Mouse (Mus musculus) embryonic facial prominence, embryonic 12.5 days (tissue): Measurements from ENCODE around the gene Enpp6. TPM values are rescaled to one million over a fixed set of nuclear protein-coding genes. Genes with fewer than 3 reads are reported as not detected.
A peak's percentile ranks its signal among the peaks of the same experiment; 100 is the strongest.

Experiments used
- ATAC-seq: fragments of 200-750 bp; cut with Nextera tagmentation; 2 replicates; pipeline ENCODE4 v1.8.0; 2017; ENCODE audit not compliant: insufficient number of reproducible peaks, insufficient read depth, low FRiP score, low TSS enrichment
- H3K27ac ChIP-seq: fragments of 300-500 bp; sonication (generic); 2 replicates; pipeline ENCODE4 v1.5.1; 2016; ENCODE audit warnings: mild to moderate bottlenecking
- H3K27me3 ChIP-seq: fragments of 300-500 bp; sonication (generic); 2 replicates; pipeline ENCODE4 v1.6.1; 2016; ENCODE audit warnings: mild to moderate bottlenecking, moderate library complexity
- H3K36me3 ChIP-seq: fragments of 300-500 bp; sonication (generic); 2 replicates; pipeline ENCODE4 v1.6.1; 2016; ENCODE audit warnings: mild to moderate bottlenecking
- H3K4me1 ChIP-seq: fragments of 300-500 bp; sonication (generic); 2 replicates; pipeline ENCODE4 v1.6.1; 2016
- H3K4me2 ChIP-seq: fragments of 300-500 bp; sonication (generic); replicated peaks from 2 replicates; pipeline ENCODE4 v1.6.1; 2016; ENCODE audit warnings: mild to moderate bottlenecking, moderate library complexity
- H3K4me3 ChIP-seq: fragments of 300-500 bp; sonication (generic); 2 replicates; pipeline ENCODE4 v1.5.1; 2016; ENCODE audit warnings: mild to moderate bottlenecking
- H3K9ac ChIP-seq: fragments of 300-500 bp; sonication (generic); 2 replicates; pipeline ENCODE4 v1.6.1; 2016; ENCODE audit warnings: mild to moderate bottlenecking, moderate library complexity
- H3K9me3 ChIP-seq: fragments of 300-500 bp; sonication (generic); 2 replicates; pipeline ENCODE4 v1.6.1; 2016; ENCODE audit warnings: mild to moderate bottlenecking, moderate library complexity
- WGBS: fragments of 180-500 bp; shearing (Covaris S2); methylation state at CpG from one replicate; pipeline ENCODE4 v1.1.7; 2016; 5-methylcytosine and 5-hydroxymethylcytosine counted together
- polyA plus RNA-seq: library from polyadenylated mRNA; unstranded; fragments of >200 nt; fragmentation: Nextera tagmentation; extraction: Ambion mirVana; gene quantifications from 2 replicates; pipeline ENCODE4 v1.2.1, GENCODE M21; 2016

The Enpp6 gene
- polyA plus RNA-seq, 1 experiment from 2014 or later: 0.46 TPM

DNA sequence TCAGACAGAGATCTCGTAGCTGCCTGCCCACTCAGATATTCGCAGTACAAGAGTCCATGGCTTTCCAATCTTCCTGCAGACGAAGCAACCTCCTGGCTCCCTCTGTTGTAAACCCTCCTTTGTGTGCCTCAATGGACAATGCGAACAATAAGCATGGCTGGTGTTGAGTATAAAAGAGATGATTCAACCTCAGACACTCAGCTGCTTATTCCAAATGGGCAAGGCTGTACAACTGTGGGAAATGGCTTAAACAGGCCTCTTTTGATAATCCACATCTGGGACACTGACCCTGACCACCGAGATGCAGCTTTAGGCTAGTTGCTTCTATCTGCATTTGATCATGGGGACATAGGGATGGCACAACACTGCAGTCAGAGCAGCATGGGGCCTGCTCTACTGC, 19.0 kb downstream of the Enpp6 start:
- Histone ChIP-seq H3K9ac (no peak overlapping the region), H3K4me1 (0 out of 2 replicates have a peak, but pooled peaks cover 3% of the 10 kb centered on the region), H3K4me2 (no peak overlapping the region), H3K9me3 (no peaks in the 10 kb centered on the region), H3K27me3 (no peaks in the 10 kb centered on the region), H3K36me3 (no peaks in the 10 kb centered on the region), H3K4me3 (no peak overlapping the region), H3K27ac (no peak overlapping the region)
- 79% methylated on average over 5 of the region's 5 CpGs for WGBS
- ATAC-seq: no peak

GRCm38 (mm10) chr8:47006785-47007184, 20.1 kb downstream of the Enpp6 start:
- Histone ChIP-seq H3K27ac (no peak overlapping the region), H3K9ac (no peak overlapping the region), H3K36me3 (no peaks in the 10 kb centered on the region), H3K4me2 (no peak overlapping the region), H3K4me1 (0 out of 2 replicates have a peak, but pooled peaks cover 3% of the 10 kb centered on the region), H3K9me3 (no peaks in the 10 kb centered on the region), H3K4me3 (no peak overlapping the region), H3K27me3 (no peaks in the 10 kb centered on the region)
- no peak for ATAC-seq
- 47% methylated on average over 9 of the region's 9 CpGs for WGBS

GRCm38 (mm10) chr8:47008220-47008773, 21.6 kb downstream of the Enpp6 start:
- 79% methylated on average over 13 of the region's 13 CpGs for WGBS
- ATAC-seq: no peak
- no peak overlapping the region for H3K4me3 ChIP-seq
- no peak overlapping the region for H3K9ac ChIP-seq
- no peak overlapping the region for H3K27ac ChIP-seq
- no peaks in the 10 kb centered on the region for H3K9me3 ChIP-seq
- no peaks in the 10 kb centered on the region for H3K36me3 ChIP-seq
- H3K27me3 ChIP-seq: no peaks in the 10 kb centered on the region
- H3K4me1 ChIP-seq: 0 out of 2 replicates have a peak, but pooled peaks cover 3% of the 10 kb centered on the region
- no peak overlapping the region for H3K4me2 ChIP-seq

DNA sequence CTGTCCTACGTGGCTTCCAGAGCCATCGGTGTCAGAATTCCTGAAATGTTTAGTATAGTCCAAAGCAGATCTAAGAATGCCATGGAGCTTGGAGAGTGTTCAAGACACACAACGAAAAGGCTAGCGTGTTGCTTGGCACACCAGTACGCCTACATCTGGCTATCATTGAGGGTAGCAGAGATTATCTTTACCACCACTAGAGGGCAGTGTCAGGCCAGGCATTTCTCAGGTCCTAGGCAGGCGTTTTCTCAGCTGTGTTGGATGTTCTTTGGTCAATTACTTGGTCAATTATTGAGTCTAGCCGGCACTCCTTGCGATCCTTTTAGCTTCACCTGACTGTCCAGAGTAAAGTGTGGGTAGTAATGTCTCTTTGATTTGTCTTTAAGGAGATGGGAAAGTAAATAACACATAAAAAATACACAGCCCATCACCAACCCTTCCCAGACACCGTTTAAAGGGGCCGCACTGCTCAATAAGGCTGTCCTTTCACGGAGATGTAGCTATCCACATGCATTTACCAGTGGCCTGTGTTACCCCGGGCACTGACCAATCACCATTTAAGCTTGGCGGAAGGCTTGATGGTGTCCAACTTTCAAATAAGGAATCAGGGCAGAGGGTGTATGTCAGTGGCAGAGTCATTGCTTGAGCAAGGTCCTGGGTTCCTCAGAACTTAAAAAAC, 29.7 kb downstream of the Enpp6 start:
- no peak overlapping the region for H3K4me3 ChIP-seq
- H3K9ac ChIP-seq: no peak overlapping the region
- no peak overlapping the region for H3K27ac ChIP-seq
- 39% methylated on average over 13 of the region's 13 CpGs for WGBS
- peak; percentile 65 for ATAC-seq
- H3K36me3 ChIP-seq: no peaks in the 10 kb centered on the region
- H3K4me2 ChIP-seq: no peak overlapping the region
- no peaks in the 10 kb centered on the region for H3K9me3 ChIP-seq
- peaks cover 3% of the 10 kb centered on the region; the same call in 1 of the 2 replicates for H3K4me1 ChIP-seq
- peaks cover 9% of the 10 kb centered on the region for H3K27me3 ChIP-seq

GRCm38 (mm10) chr8:47021135-47021555, 34.5 kb downstream of the Enpp6 start:
- ATAC-seq: no peak
- Histone ChIP-seq H3K9me3 (no peaks in the 10 kb centered on the region), H3K27ac (no peak overlapping the region), H3K4me1 (peaks cover 4% of the 10 kb centered on the region; the same call in 1 of the 2 replicates), H3K27me3 (no peaks in the 10 kb centered on the region; the same call in 1 of the 2 replicates), H3K36me3 (no peaks in the 10 kb centered on the region), H3K4me3 (no peak overlapping the region), H3K9ac (no peak overlapping the region), H3K4me2 (no peak overlapping the region)
- 54% methylated on average over 8 of the region's 8 CpGs for WGBS

DNA sequence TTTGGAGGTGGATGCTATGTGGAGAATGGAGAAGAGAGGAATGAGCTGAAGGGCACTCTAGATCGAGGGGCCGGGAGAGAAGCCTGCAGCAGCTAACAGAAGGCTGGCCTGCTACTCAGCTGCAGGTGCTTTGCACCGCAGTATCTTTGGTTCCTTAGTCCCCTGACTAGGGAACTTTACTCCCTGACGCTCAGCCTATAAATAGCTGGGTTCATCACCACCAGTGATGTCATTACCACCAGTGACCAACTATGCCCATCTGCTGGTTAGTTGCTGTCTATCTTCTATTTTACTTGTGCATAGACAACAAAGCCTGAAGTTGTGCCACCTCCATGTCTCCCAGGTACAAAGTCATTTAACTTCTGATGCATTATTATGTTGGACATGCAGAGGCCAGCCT, 37.9 kb downstream of the Enpp6 start:
- Histone ChIP-seq H3K27me3 (no peaks in the 10 kb centered on the region), H3K36me3 (no peaks in the 10 kb centered on the region), H3K4me2 (no peak overlapping the region), H3K4me3 (no peak overlapping the region), H3K9me3 (no peaks in the 10 kb centered on the region), H3K27ac (no peak overlapping the region), H3K4me1 (peaks cover 4% of the 10 kb centered on the region; the same call in 1 of the 2 replicates), H3K9ac (no peak overlapping the region)
- 87% methylated on average over 4 of the region's 4 CpGs for WGBS
- no peak for ATAC-seq

- Histone ChIP-seq H3K27me3 (no peaks in the 10 kb centered on the region), H3K27ac (no peak overlapping the region), H3K4me1 (no peaks in the 10 kb centered on the region; the same call in 1 of the 2 replicates), H3K36me3 (no peaks in the 10 kb centered on the region), H3K9ac (no peak overlapping the region), H3K9me3 (no peaks in the 10 kb centered on the region), H3K4me3 (no peak overlapping the region), H3K4me2 (no peak overlapping the region)
- 74% methylated on average over 10 of the region's 10 CpGs for WGBS
- ATAC-seq: no peak
These were observed 40.3 kb downstream of the Enpp6 start for GRCm38 (mm10) chr8:47026841-47027490.

GRCm38 (mm10) chr8:47028474-47028873, 41.8 kb downstream of the Enpp6 start:
- H3K36me3 ChIP-seq: no peaks in the 10 kb centered on the region
- WGBS: 79% methylated on average over 6 of the region's 6 CpGs
- H3K9me3 ChIP-seq: no peaks in the 10 kb centered on the region
- no peak overlapping the region for H3K27ac ChIP-seq
- H3K4me2 ChIP-seq: no peak overlapping the region
- no peak for ATAC-seq
- H3K4me1 ChIP-seq: no peaks in the 10 kb centered on the region; the same call in 1 of the 2 replicates
- H3K27me3 ChIP-seq: no peaks in the 10 kb centered on the region
- H3K4me3 ChIP-seq: no peak overlapping the region
- H3K9ac ChIP-seq: no peak overlapping the region

DNA sequence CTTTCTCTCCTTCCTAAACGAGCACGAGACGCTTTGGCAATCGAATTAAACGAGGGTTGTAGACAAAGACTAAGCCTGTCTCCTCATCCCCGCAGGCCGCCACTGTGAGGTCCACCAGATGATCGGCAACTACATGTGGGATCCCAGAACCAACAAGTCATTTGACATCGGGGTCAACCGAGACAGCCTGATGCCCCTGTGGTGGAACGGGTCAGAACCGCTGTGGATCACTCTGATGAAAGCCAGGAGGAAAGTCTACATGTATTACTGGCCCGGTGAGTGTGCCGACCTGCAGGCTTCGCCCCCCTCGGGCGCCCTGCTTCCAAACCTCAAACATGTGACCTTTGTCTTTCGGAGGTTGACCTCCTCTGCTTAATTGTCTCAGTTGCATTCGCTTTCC, 43.6 kb downstream of the Enpp6 start:
- no peak for ATAC-seq
- Histone ChIP-seq H3K4me3 (no peak overlapping the region), H3K9ac (no peak overlapping the region), H3K4me1 (no peaks in the 10 kb centered on the region; the same call in 1 of the 2 replicates), H3K9me3 (no peaks in the 10 kb centered on the region), H3K27me3 (no peaks in the 10 kb centered on the region), H3K4me2 (no peak overlapping the region), H3K27ac (no peak overlapping the region), H3K36me3 (no peaks in the 10 kb centered on the region)
- WGBS: 83% methylated on average over 19 of the region's 19 CpGs

DNA sequence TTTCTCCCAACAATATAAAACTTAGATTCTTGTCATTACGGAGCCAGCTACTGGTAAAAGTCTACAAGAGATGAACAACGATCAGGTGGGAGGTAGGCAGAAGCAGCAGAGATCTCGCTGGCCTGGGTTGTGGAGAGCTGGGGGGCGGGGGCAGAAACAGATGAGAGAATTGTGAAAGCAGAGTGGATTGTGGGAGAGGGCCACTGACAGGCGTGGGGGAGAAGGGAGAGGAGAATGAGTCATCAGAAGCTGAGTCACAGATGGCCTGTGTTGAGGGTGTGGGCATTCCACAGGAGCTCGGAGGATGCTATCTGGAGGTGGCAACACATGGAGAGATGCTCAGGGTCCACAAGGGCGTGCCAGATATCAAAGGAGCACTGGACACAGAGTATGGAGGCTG, 45.4 kb downstream of the Enpp6 start:
- WGBS: 87% methylated on average over 7 of the region's 7 CpGs
- Histone ChIP-seq H3K9me3 (no peaks in the 10 kb centered on the region), H3K4me1 (no peaks in the 10 kb centered on the region), H3K4me2 (no peak overlapping the region), H3K9ac (no peak overlapping the region), H3K36me3 (no peaks in the 10 kb centered on the region), H3K4me3 (no peak overlapping the region), H3K27ac (no peak overlapping the region), H3K27me3 (no peaks in the 10 kb centered on the region)
- ATAC-seq: no peak

DNA sequence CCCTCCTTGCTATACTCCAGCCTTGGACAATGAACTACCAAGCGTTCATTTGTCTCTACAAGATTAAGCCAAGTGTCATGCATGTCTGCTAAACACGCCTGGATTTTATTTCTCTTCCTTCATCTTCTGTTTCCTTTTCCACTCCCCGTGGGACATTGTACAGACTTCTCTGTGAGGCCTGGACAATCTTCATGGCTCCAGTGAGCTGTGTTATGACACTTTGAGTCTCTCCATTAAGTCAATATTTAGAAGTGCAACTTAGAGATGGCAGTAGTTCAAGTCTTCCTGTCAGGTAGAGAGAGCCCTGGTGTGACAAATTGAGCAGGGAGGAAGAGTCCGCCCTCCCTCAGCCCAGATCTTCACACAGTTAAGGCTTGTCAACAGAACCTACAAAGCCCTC, 47.3 kb downstream of the Enpp6 start:
- ATAC-seq: no peak
- Histone ChIP-seq H3K9me3 (no peaks in the 10 kb centered on the region), H3K27ac (no peak overlapping the region), H3K4me2 (no peak overlapping the region), H3K4me1 (no peaks in the 10 kb centered on the region), H3K36me3 (no peaks in the 10 kb centered on the region), H3K27me3 (no peaks in the 10 kb centered on the region), H3K4me3 (no peak overlapping the region), H3K9ac (no peak overlapping the region)
- WGBS: 82% methylated on average over 4 of the region's 4 CpGs

GRCm38 (mm10) chr8:47036501-47036900, 49.8 kb downstream of the Enpp6 start:
- H3K4me1 ChIP-seq: no peaks in the 10 kb centered on the region
- H3K9ac ChIP-seq: no peak overlapping the region
- WGBS: 67% methylated on average over 8 of the region's 8 CpGs
- H3K9me3 ChIP-seq: peaks cover 3% of the 10 kb centered on the region; the same call in 1 of the 2 replicates
- H3K27me3 ChIP-seq: no peaks in the 10 kb centered on the region
- H3K4me2 ChIP-seq: no peak overlapping the region
- ATAC-seq: no peak
- no peak overlapping the region for H3K4me3 ChIP-seq
- H3K27ac ChIP-seq: no peak overlapping the region
- no peaks in the 10 kb centered on the region for H3K36me3 ChIP-seq
